Mouse (Mus musculus) splenic B cell, adult 2 months (primary cell): ENCODE data around the gene Rhobtb3.
"Not testable (repeated sequence)": the region's sequence is repeated elsewhere in the genome, so short reads cannot be mapped to it uniquely, and the experiment has no call there.

ENCODE experiments used
- DNase-seq: peaks from one replicate; pipeline ENCODE4 v3.0.0-alpha.2; 2011; ENCODE audit warnings: low read depth, low spot score
- H3K27me3 ChIP-seq: 2 replicates; pipeline ENCODE4 v1.6.1; 2012; ENCODE audit warnings: mild to moderate bottlenecking, low read length, moderate library complexity, mixed read lengths; ENCODE audit not compliant: control insufficient read depth, poor library complexity, insufficient read depth, severe bottlenecking
- H3K36me3 ChIP-seq: 2 replicates; pipeline ENCODE4 v1.6.1; 2012; ENCODE audit warnings: mild to moderate bottlenecking, low read length, moderate library complexity, mixed read lengths; ENCODE audit not compliant: control insufficient read depth, poor library complexity, insufficient read depth, severe bottlenecking

Gene Rhobtb3

DNA sequence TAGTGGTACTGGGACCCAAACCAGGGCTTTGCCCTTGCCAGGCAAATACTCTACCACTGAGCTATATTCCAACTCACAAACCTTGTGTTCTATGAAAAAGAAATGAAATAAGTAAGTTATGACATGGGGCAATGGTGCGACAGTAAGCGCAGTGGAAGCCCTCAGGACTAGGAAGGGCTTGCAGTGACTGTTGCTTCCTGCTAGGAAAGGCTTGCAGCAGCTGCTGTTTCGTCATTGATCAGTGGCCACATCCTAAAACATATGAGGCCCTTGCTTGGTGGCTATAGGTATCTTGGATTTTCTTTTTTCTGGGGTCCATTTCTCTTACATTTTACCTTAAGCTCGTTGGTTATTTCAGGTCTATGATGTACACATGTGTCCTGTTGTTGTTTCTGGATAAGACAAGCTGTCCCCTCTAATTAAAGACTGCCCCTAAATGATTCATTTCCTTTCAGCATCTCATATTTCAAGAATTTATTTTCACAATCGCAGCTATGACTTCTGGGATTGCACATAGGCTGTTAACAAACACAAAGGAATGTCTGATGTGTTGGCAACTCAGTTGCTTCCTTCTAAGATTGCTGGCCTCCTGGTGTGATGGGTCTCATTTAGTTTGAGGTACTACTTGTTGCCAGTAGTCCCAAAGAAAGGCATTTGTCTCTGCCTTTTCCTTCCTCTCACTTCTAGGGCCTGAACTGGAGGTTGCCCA lies 119.0 kb downstream of the Rhobtb3 start:
- no peaks in the 10 kb centered on the region for H3K36me3 ChIP-seq
- DNase-seq, result no peak
- H3K27me3 ChIP-seq, result no peaks in the 10 kb centered on the region

GRCm38 (mm10) chr13:75823201-75823600 lies 120.5 kb downstream of the Rhobtb3 start:
- no peaks in the 10 kb centered on the region for H3K36me3 ChIP-seq
- no peaks in the 10 kb centered on the region for H3K27me3 ChIP-seq
- DNase-seq, result no peak

GRCm38 (mm10) chr13:75822366-75822765 lies 121.4 kb downstream of the Rhobtb3 start:
- not testable (repeated sequence) for DNase-seq, H3K36me3 ChIP-seq, H3K27me3 ChIP-seq

DNA sequence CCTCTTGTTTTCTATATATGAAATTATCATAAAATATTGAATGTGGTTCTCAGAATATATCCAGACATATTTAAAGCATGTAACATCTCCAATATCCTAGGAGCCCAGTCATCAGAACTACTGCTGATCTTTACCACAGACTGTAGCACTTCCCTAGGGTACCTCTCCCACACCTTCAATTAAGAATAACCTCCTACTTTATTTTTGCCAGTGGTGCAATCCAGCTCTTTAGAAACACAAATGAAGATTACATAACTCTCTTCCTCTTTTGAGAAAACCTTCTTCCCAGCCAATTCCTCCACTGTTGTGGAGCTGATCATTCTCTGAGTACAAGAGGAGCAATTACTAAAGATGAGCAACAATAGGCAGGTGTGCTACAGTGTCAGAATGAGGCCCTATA lies 123.8 kb downstream of the Rhobtb3 start:
- no peak for DNase-seq
- Histone ChIP-seq H3K36me3 (no peaks in the 10 kb centered on the region), H3K27me3 (no peaks in the 10 kb centered on the region)
